Mouse (Mus musculus) forebrain, embryonic 12.5 days (tissue): ENCODE data around the gene Wdr18. TPM values are rescaled to one million over a fixed set of nuclear protein-coding genes. Genes with fewer than 3 reads are reported as not detected.
A peak's percentile ranks its signal among the peaks of the same experiment; 100 is the strongest.

Experiments used
- ATAC-seq: fragments of 200-750 bp; cut with Nextera tagmentation; 2 replicates; pipeline ENCODE4 v1.8.0; 2017; ENCODE audit warnings: moderate TSS enrichment; ENCODE audit not compliant: low FRiP score
- H3K27ac ChIP-seq: fragments of 300-500 bp; sonication (generic); 2 replicates; pipeline ENCODE4 v1.5.1; 2016; ENCODE audit warnings: mild to moderate bottlenecking
- H3K27me3 ChIP-seq: fragments of 300-500 bp; sonication (generic); 2 replicates; pipeline ENCODE4 v1.6.1; 2016; ENCODE audit warnings: mild to moderate bottlenecking
- H3K36me3 ChIP-seq: fragments of 300-500 bp; sonication (generic); replicated peaks from 2 replicates; pipeline ENCODE4 v1.6.1; 2016; ENCODE audit warnings: mild to moderate bottlenecking
- H3K4me1 ChIP-seq: fragments of 300-500 bp; sonication (generic); 2 replicates; pipeline ENCODE4 v1.6.1; 2016
- H3K4me2 ChIP-seq: fragments of 300-500 bp; sonication (generic); 2 replicates; pipeline ENCODE4 v1.6.1; 2016; ENCODE audit warnings: mild to moderate bottlenecking, moderate library complexity
- H3K4me3 ChIP-seq: fragments of 300-500 bp; sonication (generic); replicated peaks from 2 replicates; pipeline ENCODE4 v1.5.1; 2016; ENCODE audit warnings: mild to moderate bottlenecking
- H3K9ac ChIP-seq: fragments of 300-500 bp; sonication (generic); 2 replicates; pipeline ENCODE4 v1.6.1; 2016; ENCODE audit warnings: mild to moderate bottlenecking
- H3K9me3 ChIP-seq: fragments of 300-500 bp; sonication (generic); 2 replicates; pipeline ENCODE4 v1.6.1; 2016
- WGBS: fragments of 180-500 bp; shearing (Covaris S2); methylation state at CpG from one replicate; pipeline ENCODE4 v1.1.7; 2016; 5-methylcytosine and 5-hydroxymethylcytosine counted together
- polyA plus RNA-seq: library from polyadenylated mRNA; unstranded; fragments of >200 nt; fragmentation: Nextera tagmentation; extraction: Ambion mirVana; gene quantifications from 2 replicates; pipeline ENCODE4 v1.2.1, GENCODE M21; 2016

Wdr18 gene
- polyA plus RNA-seq, 1 experiment from 2014 or later: 96.0 TPM

DNA sequence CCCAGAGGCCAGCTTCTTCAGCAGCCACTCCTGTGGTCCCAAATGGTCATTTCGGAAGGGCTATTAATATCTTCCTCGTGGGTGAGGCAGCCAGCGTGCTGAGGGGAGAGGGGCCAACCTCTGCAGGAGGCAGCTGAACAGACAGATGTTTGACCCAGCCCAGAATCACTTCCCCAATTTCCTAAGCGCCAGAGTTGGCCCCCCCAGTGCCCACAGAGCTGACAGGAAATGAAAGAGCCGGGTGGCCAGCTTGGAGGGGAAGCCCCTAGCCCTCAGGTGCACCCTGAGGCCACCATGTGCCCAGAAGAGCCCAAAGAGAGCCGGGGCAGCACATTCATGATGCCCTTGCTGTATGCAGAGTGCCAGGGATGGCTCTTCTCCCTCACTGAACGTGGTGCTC is 19.2 kb upstream of the Wdr18 start:
- Histone ChIP-seq H3K4me2 (no peak overlapping the region), H3K4me3 (no peak overlapping the region), H3K9me3 (no peaks in the 10 kb centered on the region), H3K4me1 (peaks cover 28% of the 10 kb centered on the region), H3K36me3 (peaks cover 10% of the 10 kb centered on the region; the same call in 1 of the 2 replicates), H3K27me3 (no peaks in the 10 kb centered on the region), H3K27ac (no peak overlapping the region), H3K9ac (no peak overlapping the region)
- 76% methylated on average over 7 of the region's 7 CpGs for WGBS
- ATAC-seq: no peak

DNA sequence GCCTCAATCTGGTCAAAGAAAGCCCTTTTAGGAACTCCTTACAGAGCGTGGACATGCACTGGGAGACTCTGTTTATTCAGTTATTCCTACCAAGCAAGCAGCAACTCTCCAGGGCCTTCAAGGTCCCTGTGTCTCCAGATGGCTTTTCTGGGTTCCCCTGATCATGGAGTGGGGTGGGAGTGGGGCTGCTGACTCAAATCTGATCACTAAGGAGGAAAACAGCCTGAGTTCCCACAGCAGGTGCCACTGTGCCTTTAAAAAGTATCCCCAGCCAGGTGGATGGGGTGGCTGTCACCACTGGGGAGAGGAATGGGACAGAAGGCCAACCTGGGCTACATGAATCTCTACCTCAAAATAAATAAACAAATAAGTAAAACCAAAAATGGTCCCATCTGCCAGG is 17.0 kb upstream of the Wdr18 start:
- Histone ChIP-seq H3K4me3 (no peak overlapping the region), H3K9ac (no peak overlapping the region), H3K36me3 (peaks cover 10% of the 10 kb centered on the region; the same call in 1 of the 2 replicates), H3K4me1 (peaks cover 31% of the 10 kb centered on the region), H3K9me3 (no peaks in the 10 kb centered on the region), H3K27ac (no peak overlapping the region), H3K27me3 (no peaks in the 10 kb centered on the region), H3K4me2 (no peak overlapping the region)
- no peak for ATAC-seq
- WGBS: 86% methylated on average over 1 of the region's 1 CpGs

DNA sequence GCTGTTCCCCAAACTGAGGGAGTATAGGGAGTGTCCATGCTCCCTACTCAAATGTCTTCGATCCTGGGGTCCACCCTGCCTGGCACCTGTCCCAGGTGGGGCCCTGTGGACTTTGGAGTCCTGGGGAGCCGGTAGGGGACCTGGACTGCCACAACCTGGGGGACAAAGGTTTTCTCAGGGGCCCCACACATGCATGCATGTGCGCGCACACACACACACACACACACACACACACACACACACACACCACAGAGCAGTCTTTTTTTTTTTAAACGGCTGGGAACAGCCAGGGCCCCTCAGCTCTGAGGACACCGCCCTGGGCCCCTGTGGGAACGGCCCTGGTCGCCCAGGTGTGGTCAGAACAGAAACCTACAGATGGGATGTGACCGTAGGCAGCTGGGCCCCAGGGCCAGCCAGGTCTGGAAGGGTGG is 16.5 kb upstream of the Wdr18 start:
- Histone ChIP-seq H3K36me3 (peaks cover 13% of the 10 kb centered on the region), H3K4me1 (peaks cover 31% of the 10 kb centered on the region), H3K27ac (no peak overlapping the region), H3K4me2 (no peak overlapping the region), H3K4me3 (no peak overlapping the region), H3K27me3 (no peaks in the 10 kb centered on the region), H3K9ac (no peak overlapping the region), H3K9me3 (no peaks in the 10 kb centered on the region)
- ATAC-seq: no peak
- WGBS: 82% methylated on average over 9 of the region's 9 CpGs

DNA sequence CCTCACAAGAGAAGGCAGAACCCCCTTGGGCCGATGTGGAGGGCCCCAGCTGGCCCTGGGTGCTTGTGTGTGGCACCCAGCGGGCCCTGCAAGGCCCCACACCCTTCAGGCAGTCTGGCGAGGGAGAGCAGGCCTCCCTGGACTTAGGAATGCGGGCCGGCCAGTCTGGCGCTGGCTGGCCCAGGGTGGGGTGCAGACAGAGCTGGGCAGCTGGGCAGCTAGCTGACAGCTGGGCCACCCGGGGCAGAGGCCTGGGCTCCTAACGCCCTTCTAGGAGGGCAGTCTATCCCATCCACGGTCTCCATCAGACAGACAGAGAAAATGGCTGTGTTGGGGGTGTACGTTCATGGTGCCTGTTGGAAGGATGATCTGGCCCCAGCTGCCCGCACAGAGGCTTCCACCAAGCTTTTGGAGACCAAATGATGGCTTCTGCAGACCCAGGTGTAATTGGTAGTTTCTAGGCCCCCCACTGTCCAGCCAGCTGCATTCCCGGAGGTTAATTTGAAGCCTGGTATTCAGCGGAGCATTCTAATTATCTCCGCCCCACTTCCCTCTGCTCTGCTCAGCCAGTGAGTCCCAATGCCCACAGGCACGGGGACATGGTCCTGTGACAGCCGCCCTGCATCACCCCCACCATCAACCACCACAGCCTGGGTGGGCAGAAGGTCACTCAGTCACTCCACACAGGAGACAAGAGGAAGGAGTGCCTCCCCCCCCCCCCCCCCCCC is 14.3 kb upstream of the Wdr18 start:
- peaks cover 31% of the 10 kb centered on the region for H3K4me1 ChIP-seq
- WGBS: 15% methylated on average over 16 of the region's 16 CpGs
- H3K4me3 ChIP-seq: 0 out of 2 replicates have a peak overlapping the region, but pooled peaks have one; percentile 13
- H3K27me3 ChIP-seq: no peaks in the 10 kb centered on the region
- peak; percentile 67 for ATAC-seq
- peak overlapping the region; percentile 80 for H3K27ac ChIP-seq
- no peaks in the 10 kb centered on the region for H3K9me3 ChIP-seq
- H3K36me3 ChIP-seq: peaks cover 31% of the 10 kb centered on the region
- H3K4me2 ChIP-seq: peak overlapping the region; percentile 6
- no peak overlapping the region for H3K9ac ChIP-seq

DNA sequence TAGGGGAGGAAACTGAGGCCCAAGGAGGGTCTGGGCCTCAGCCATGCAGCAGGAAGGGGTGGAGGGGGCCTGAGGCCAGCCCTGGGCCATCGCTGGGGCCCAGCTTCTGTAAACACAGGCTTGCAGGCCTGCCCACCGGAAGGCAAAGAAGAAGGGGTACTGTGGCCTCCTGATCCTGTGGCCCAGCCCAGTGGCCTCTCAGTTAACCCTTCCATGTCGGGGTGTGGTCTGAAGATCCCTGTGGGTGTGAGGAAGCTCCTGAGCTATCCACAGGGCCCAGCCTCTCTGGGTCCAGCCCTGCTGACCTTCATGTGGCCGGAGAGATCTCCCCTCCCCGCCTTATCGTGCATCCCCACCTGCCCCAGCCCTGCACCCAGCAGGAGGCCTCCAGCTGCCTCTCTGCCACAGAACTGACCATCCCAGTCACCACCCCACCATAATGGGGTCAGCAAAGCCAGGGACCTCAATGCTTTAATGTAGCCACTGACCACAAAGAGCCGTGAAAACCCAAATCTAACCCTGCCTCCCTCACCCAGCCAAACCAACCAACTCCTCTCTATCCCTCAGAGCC is 13.1 kb upstream of the Wdr18 start:
- Histone ChIP-seq H3K4me2 (peak overlapping the region; percentile 6; the same call in 1 of the 2 replicates), H3K4me3 (no peak overlapping the region), H3K27me3 (no peaks in the 10 kb centered on the region), H3K27ac (peak overlapping the region; percentile 36; the same call in 1 of the 2 replicates), H3K4me1 (peaks cover 31% of the 10 kb centered on the region), H3K9ac (no peak overlapping the region; the same call in 1 of the 2 replicates), H3K36me3 (peaks cover 39% of the 10 kb centered on the region), H3K9me3 (no peaks in the 10 kb centered on the region)
- 15% methylated on average over 7 of the region's 7 CpGs for WGBS
- no peak for ATAC-seq

DNA sequence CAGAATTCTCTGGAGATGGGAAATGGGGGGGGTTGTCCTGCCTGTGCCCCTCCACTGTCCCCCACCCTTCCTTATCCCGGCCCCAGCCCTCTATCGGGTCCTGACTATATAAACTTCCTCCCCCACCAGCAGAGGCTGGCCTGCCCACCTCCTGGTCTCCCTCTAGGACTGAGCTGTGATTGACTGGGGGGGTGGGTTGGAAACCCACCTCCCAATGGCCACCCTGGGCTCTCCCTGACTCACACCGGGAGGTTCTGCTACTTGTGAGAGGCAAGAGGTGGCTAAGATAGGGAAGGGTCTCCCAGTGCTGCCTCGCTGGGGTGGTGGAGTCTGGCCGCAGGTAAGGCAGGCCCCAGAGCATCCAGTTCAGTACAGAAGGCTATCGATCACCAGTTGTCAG is 12.4 kb upstream of the Wdr18 start:
- H3K4me3 ChIP-seq: no peak overlapping the region
- 79% methylated on average over 6 of the region's 6 CpGs for WGBS
- H3K9me3 ChIP-seq: no peaks in the 10 kb centered on the region
- no peak overlapping the region for H3K9ac ChIP-seq
- H3K27me3 ChIP-seq: no peaks in the 10 kb centered on the region
- H3K4me1 ChIP-seq: peaks cover 31% of the 10 kb centered on the region
- no peak for ATAC-seq
- H3K36me3 ChIP-seq: peaks cover 35% of the 10 kb centered on the region
- no peak overlapping the region for H3K27ac ChIP-seq
- no peak overlapping the region for H3K4me2 ChIP-seq

DNA sequence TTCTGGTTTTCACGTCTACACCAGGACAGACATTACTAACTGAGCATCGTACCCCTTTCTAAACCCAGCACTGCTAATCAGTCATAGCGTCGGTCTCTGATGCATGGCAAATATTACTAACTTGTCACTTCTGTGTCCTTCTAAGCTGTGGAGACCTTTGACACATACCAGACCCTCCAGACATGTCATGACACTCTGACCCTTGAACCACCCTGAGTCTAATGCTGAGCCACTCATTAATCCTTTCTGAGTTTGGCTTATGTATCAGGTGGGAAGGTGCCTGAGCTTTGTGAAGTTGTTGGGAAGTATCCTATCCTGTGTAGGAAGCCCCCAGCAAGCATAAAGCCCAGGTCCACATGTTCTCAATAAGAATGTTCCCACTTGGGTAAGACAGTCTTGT is 10.1 kb upstream of the Wdr18 start:
- H3K9ac ChIP-seq: no peak overlapping the region
- H3K27ac ChIP-seq: no peak overlapping the region
- H3K4me1 ChIP-seq: peaks cover 23% of the 10 kb centered on the region
- WGBS: 95% methylated on average over 4 of the region's 4 CpGs
- no peak for ATAC-seq
- H3K27me3 ChIP-seq: no peaks in the 10 kb centered on the region
- H3K9me3 ChIP-seq: no peaks in the 10 kb centered on the region
- no peak overlapping the region for H3K4me3 ChIP-seq
- H3K36me3 ChIP-seq: peaks cover 42% of the 10 kb centered on the region
- no peak overlapping the region for H3K4me2 ChIP-seq

DNA sequence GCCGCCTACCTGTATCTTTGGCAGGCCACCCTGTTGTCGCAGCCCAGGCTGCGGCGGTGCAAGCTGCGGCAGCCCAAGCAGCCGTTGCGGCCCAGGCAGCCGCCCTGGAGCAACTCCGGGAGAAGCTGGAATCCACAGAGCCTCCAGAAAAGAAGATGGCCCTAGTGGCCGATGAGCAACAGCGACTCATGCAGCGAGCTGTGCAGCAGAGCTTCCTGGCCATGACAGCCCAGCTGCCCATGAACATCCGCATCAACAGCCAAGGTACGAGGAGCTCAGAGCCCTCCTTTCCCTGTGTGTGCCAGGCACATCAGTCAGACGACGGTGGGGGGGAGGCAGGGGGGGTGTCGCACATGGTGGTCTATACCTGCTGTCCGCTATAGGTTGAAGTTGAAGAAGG is 9.3 kb upstream of the Wdr18 start:
- Histone ChIP-seq H3K27me3 (no peaks in the 10 kb centered on the region), H3K4me3 (no peak overlapping the region), H3K9me3 (no peaks in the 10 kb centered on the region), H3K4me1 (peaks cover 15% of the 10 kb centered on the region), H3K27ac (no peak overlapping the region), H3K4me2 (no peak overlapping the region), H3K36me3 (peaks cover 42% of the 10 kb centered on the region), H3K9ac (no peak overlapping the region)
- ATAC-seq: no peak
- 89% methylated on average over 18 of the region's 18 CpGs for WGBS

DNA sequence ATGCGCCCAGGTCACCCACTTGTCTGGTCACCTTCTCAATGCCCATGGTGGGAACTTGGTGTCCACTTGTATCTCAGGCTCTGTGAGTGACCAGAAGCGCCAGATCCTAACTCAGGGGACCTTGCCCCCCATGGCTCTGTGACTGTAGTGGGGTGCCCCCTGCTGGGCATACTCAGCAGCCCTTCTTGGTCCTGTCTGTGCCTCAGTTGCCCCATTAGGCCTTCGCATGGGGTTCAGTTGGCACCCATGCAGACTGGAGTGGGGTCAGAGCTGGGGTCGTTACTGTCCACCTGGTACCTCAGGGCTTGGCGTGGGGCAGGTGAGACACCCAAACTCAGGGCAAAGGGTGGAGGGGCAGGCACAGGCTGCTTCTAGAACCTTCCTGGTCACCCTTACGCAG is 6.0 kb upstream of the Wdr18 start:
- ATAC-seq: no peak
- Histone ChIP-seq H3K4me2 (no peak overlapping the region), H3K4me1 (peaks cover 7% of the 10 kb centered on the region), H3K4me3 (no peak overlapping the region), H3K27ac (no peak overlapping the region), H3K36me3 (peaks cover 35% of the 10 kb centered on the region), H3K27me3 (peaks cover 5% of the 10 kb centered on the region; the same call in 1 of the 2 replicates), H3K9me3 (no peaks in the 10 kb centered on the region), H3K9ac (no peak overlapping the region)
- WGBS: 87% methylated on average over 6 of the region's 6 CpGs

DNA sequence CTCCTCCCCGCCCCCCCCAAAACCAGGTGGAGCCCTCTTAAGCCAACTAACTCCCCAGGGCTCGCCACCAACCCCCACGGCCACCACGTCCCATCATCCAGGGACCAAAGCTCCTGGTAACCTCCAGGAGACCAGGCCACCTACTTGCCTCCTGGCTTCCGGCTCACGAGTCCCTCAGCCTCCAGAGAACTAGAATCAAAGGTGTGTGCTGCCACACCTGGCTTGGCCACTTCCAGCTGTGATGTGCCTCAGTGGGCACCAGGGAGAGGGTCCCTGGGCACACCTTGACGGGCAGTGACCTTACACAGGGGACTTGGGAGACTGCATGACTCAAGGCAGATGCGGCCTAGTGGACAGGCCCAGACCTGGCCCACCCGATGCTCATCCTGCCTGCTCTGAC is 4.3 kb upstream of the Wdr18 start:
- ATAC-seq: no peak
- WGBS: 83% methylated on average over 9 of the region's 9 CpGs

DNA sequence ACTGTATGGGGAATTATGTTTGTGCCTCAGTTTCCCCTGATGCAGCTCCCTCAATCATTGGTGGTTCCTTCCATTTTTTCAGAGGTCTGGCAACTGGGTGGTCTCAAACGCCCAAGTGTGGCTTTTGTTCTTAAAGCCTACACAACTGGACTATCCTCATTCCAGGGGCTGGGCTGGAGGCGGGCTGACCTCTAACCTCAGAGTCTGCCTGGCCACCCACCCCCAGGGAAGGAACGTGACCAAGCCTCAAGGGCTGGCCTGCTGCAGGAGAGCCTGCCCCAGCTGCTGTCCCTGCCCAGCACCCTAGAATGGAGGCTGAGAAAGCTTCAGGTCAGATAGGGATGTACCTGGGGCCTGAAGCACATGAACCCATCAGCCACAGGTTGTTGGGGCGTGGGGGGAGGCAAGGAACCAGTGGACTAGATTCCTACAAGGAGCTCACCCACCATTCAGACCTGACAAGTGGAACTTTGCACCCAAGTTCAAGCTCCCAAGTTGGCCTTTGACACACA is 3.3 kb upstream of the Wdr18 start:
- H3K27ac ChIP-seq: no peak overlapping the region
- H3K9ac ChIP-seq: no peak overlapping the region
- H3K27me3 ChIP-seq: peaks cover 5% of the 10 kb centered on the region; the same call in 1 of the 2 replicates
- no peaks in the 10 kb centered on the region for H3K9me3 ChIP-seq
- no peak for ATAC-seq
- peaks cover 15% of the 10 kb centered on the region for H3K36me3 ChIP-seq
- 16% methylated on average over 4 of the region's 4 CpGs for WGBS
- H3K4me3 ChIP-seq: no peak overlapping the region
- H3K4me1 ChIP-seq: peaks cover 16% of the 10 kb centered on the region
- no peak overlapping the region for H3K4me2 ChIP-seq

More for the DNA sequence above, 4.3 kb upstream of the Wdr18 start:
- no peaks in the 10 kb centered on the region for H3K9me3 ChIP-seq
- H3K4me2 ChIP-seq: no peak overlapping the region
- H3K4me1 ChIP-seq: peaks cover 10% of the 10 kb centered on the region
- H3K27me3 ChIP-seq: peaks cover 5% of the 10 kb centered on the region; the same call in 1 of the 2 replicates
- H3K4me3 ChIP-seq: no peak overlapping the region
- 0 out of 2 replicates have a peak overlapping the region, but pooled peaks have one; percentile 21 for H3K9ac ChIP-seq
- peaks cover 21% of the 10 kb centered on the region for H3K36me3 ChIP-seq
- no peak overlapping the region for H3K27ac ChIP-seq

DNA sequence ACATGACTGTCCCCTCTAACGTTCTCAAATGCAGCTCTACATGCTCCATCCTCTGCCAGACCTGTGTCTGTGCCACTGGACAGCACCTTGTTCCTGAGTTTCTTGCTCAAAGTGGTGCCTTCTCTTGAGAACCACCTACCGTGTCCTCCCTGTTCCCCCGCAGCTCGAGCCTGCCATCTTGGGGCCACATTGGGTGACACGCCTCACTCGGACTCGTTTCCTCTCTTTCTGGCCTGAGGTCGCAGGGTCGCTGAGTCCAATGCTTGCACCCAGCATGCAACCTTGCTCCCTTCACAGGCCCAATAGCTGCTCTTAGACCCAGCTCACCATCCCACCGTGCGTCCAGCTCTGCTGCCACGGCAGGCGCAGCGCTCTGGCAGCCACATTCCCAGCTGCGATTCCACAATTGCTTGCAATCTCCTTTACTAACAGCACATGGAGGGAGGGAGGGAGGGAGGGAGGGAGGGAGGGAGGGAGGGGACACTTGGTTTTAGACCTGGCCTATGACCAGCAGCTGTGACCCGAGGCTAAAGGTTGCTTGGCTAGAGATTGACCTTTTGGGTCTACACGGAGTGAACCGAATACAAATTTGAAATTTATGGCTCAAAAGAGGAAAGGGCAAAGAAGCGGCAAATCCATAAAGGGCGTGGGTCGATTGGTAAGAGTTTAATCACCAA is 1.7 kb upstream of the Wdr18 start:
- peak overlapping the region; percentile 27; the same call in 1 of the 2 replicates for H3K4me2 ChIP-seq
- H3K4me1 ChIP-seq: peaks cover 16% of the 10 kb centered on the region
- no peaks in the 10 kb centered on the region for H3K9me3 ChIP-seq
- ATAC-seq: no peak
- H3K36me3 ChIP-seq: peaks cover 19% of the 10 kb centered on the region
- no peak overlapping the region for H3K9ac ChIP-seq
- 17% methylated on average over 21 of the region's 21 CpGs for WGBS
- H3K27me3 ChIP-seq: peaks cover 5% of the 10 kb centered on the region; the same call in 1 of the 2 replicates
- peak overlapping the region; percentile 20; the same call in 1 of the 2 replicates for H3K27ac ChIP-seq
- H3K4me3 ChIP-seq: no peak overlapping the region
